Mouse (Mus musculus): Measurements from ENCODE around the gene Inpp4b. TPM values are rescaled to one million over a fixed set of nuclear protein-coding genes. Genes with fewer than 3 reads are reported as not detected.

Gene Inpp4b
- polyA plus RNA-seq, 1 experiment from 2014 or later: 20.7 TPM

- no peak for ATAC-seq
- no peaks in the 10 kb centered on the region for H3K9me3 ChIP-seq (ENCODE audit: low read length)
These were observed 472.4 kb downstream of the Inpp4b start for GRCm38 (mm10) chr8:81814742-81815141.

DNA sequence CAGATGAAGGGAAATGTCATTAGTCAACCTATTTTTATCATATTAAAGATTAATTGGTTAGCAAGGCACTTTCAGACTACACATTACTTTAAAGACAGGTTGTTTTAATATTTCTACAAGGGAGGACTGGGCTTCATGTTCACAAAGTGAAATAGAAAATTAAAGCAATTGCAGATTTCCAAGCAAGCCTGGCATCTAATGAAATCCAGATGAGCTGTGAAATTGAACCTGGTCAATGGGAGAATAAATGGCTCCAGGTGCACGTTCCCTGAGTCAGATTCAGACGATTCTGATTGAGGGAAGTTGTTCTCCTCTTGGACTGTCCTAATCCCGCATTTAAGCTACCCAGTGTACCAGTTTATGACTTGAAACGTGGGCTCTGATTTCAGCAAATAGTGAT lies 473.2 kb downstream of the Inpp4b start:
- H3K4me2 ChIP-seq (replicated peaks; ENCODE audit: low read depth, low read length): no peak overlapping the region
- H3K4me3 ChIP-seq (ENCODE audit: low read depth, low read length): no peak overlapping the region
- H3K36me3 ChIP-seq (ENCODE audit: insufficient read depth, low read length): no peaks in the 10 kb centered on the region
- H3K9ac ChIP-seq (replicated peaks; ENCODE audit: low read depth): no peak overlapping the region
- H3K27me3 ChIP-seq (replicated peaks; ENCODE audit: insufficient read depth, low read length): no peaks in the 10 kb centered on the region
- WGBS: 77% methylated on average over 4 of the region's 4 CpGs
- no peak overlapping the region for H3K27ac ChIP-seq (ENCODE audit: low read length)
- no peaks in the 10 kb centered on the region; the same call in 1 of the 2 replicates for H3K4me1 ChIP-seq (ENCODE audit: insufficient read depth, low read depth, low read length)
- DNase-seq (ENCODE audit: low spot score): no peak
- TF ChIP-seq EP300 (IDR thresholded peaks at IDR 0.05) (no peak), CTCF (IDR thresholded peaks at IDR 0.05) (no peak)
- no peaks in the 10 kb centered on the region for H3K9me3 ChIP-seq (ENCODE audit: low read length)
- no peak for ATAC-seq

More at GRCm38 (mm10) chr8:81814742-81815141, 472.4 kb downstream of the Inpp4b start:
- H3K27ac ChIP-seq (ENCODE audit: low read length): no peak overlapping the region
- H3K4me2 ChIP-seq (replicated peaks; ENCODE audit: low read depth, low read length): no peak overlapping the region
- no peak for DNase-seq (ENCODE audit: low spot score)
- no peak overlapping the region for H3K9ac ChIP-seq (replicated peaks; ENCODE audit: low read depth)
- no peaks in the 10 kb centered on the region for H3K36me3 ChIP-seq (ENCODE audit: insufficient read depth, low read length)
- no peak overlapping the region for H3K4me3 ChIP-seq (ENCODE audit: low read depth, low read length)
- 53% methylated on average over 3 of the region's 3 CpGs for WGBS
- H3K27me3 ChIP-seq (replicated peaks; ENCODE audit: insufficient read depth, low read length): no peaks in the 10 kb centered on the region
- TF ChIP-seq EP300 (IDR thresholded peaks at IDR 0.05): no peak
- TF ChIP-seq CTCF (IDR thresholded peaks at IDR 0.05): no peak
- no peaks in the 10 kb centered on the region; the same call in 1 of the 2 replicates for H3K4me1 ChIP-seq (ENCODE audit: insufficient read depth, low read depth, low read length)

DNA sequence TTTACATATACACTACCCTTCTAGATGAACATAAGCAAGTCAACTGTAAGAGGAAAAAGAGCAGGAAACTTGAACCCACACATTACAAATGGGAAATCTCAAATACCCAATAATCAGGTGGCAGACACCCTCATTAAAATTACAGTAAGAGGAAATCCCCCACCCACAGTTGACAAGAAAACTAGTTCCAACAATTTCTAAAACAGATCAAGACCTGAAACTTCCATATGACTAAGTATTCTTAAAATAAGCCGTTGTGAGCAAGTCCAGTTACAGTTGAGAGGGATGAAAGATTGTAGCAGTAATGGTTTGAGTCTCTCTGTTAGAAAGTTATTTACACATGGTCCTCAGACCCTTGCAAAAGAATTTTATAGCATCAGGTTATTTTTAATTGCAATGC lies 480.8 kb downstream of the Inpp4b start:
- no peak for TF ChIP-seq CTCF (IDR thresholded peaks at IDR 0.05)
- no peak for TF ChIP-seq EP300 (IDR thresholded peaks at IDR 0.05)
- DNase-seq (ENCODE audit: low spot score) (no peak), ATAC-seq (no peak)
- H3K4me3 ChIP-seq (ENCODE audit: low read depth, low read length): no peak overlapping the region
- no peaks in the 10 kb centered on the region for H3K4me1 ChIP-seq (ENCODE audit: insufficient read depth, low read depth, low read length)
- H3K4me2 ChIP-seq (replicated peaks; ENCODE audit: low read depth, low read length): no peak overlapping the region
- H3K36me3 ChIP-seq (ENCODE audit: insufficient read depth, low read length): no peaks in the 10 kb centered on the region
- no peak overlapping the region for H3K9ac ChIP-seq (replicated peaks; ENCODE audit: low read depth)
- H3K27me3 ChIP-seq (replicated peaks; ENCODE audit: insufficient read depth, low read length): no peaks in the 10 kb centered on the region
- H3K27ac ChIP-seq (ENCODE audit: low read length): no peak overlapping the region
- H3K9me3 ChIP-seq (ENCODE audit: low read length): no peaks in the 10 kb centered on the region
- WGBS: 83% methylated on average over 1 of the region's 1 CpGs

DNA sequence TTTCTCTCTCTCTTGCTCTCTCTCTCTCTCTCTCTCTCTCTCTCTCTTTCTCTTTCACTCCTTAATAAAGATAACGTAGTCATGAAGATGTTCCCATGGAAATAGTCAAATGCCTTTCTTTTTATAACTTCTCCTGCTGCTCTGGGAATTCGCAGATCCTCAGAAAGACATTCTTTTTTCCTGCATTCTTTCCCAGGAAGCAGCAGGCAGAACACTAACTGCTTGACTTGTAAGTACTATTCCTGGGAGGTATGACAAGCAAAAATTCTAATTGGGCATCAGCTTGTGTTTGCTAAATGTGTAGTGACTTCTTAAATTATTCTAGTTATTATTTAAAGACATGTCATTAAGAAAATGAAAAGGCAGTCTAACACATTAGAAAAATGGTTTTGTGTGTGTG lies 482.6 kb downstream of the Inpp4b start:
- H3K27me3 ChIP-seq (replicated peaks; ENCODE audit: insufficient read depth, low read length): no peaks in the 10 kb centered on the region
- no peak overlapping the region for H3K9ac ChIP-seq (replicated peaks; ENCODE audit: low read depth)
- H3K36me3 ChIP-seq (ENCODE audit: insufficient read depth, low read length): no peaks in the 10 kb centered on the region
- no peaks in the 10 kb centered on the region for H3K9me3 ChIP-seq (ENCODE audit: low read length)
- H3K27ac ChIP-seq (ENCODE audit: low read length): no peak overlapping the region
- H3K4me1 ChIP-seq (ENCODE audit: insufficient read depth, low read depth, low read length): no peaks in the 10 kb centered on the region
- ATAC-seq (no peak), DNase-seq (ENCODE audit: low spot score) (no peak)
- no peak for TF ChIP-seq EP300 (IDR thresholded peaks at IDR 0.05)
- TF ChIP-seq CTCF (IDR thresholded peaks at IDR 0.05): no peak
- WGBS: 40% methylated on average over 2 of the region's 2 CpGs
- H3K4me2 ChIP-seq (replicated peaks; ENCODE audit: low read depth, low read length): no peak overlapping the region
- H3K4me3 ChIP-seq (ENCODE audit: low read depth, low read length): no peak overlapping the region

DNA sequence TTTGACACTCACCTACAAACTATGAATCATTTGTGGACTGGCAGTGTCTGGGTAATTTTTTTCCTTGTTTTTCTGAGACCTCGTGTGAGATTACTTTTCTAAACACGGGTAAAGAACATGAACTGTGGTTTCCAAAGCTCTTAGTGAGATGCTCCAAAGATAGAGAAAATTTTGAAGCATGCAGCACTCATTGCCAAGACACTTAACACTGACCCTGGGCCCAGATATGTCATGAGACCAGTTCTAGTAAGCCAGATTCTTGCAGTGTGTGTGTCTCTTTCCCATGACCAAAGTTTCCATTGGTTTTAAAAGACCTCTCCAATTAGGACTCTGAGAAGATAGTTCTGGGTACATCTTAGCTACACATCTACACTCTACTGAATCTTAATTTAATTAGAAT lies 484.1 kb downstream of the Inpp4b start:
- no peak for TF ChIP-seq EP300 (IDR thresholded peaks at IDR 0.05)
- TF ChIP-seq CTCF (IDR thresholded peaks at IDR 0.05): no peak
- no peaks in the 10 kb centered on the region for H3K4me1 ChIP-seq (ENCODE audit: insufficient read depth, low read depth, low read length)
- 26% methylated on average over 2 of the region's 2 CpGs for WGBS
- no peaks in the 10 kb centered on the region for H3K9me3 ChIP-seq (ENCODE audit: low read length)
- no peaks in the 10 kb centered on the region for H3K36me3 ChIP-seq (ENCODE audit: insufficient read depth, low read length)
- no peak overlapping the region for H3K4me2 ChIP-seq (replicated peaks; ENCODE audit: low read depth, low read length)
- H3K27ac ChIP-seq (ENCODE audit: low read length): no peak overlapping the region
- ATAC-seq: no peak
- H3K9ac ChIP-seq (replicated peaks; ENCODE audit: low read depth): no peak overlapping the region
- H3K27me3 ChIP-seq (replicated peaks; ENCODE audit: insufficient read depth, low read length): no peaks in the 10 kb centered on the region
- no peak overlapping the region for H3K4me3 ChIP-seq (ENCODE audit: low read depth, low read length)
- DNase-seq (ENCODE audit: low spot score): no peak

GRCm38 (mm10) chr8:81827306-81827913 lies 485.1 kb downstream of the Inpp4b start:
- 73% methylated on average over 2 of the region's 2 CpGs for WGBS
- TF ChIP-seq EP300 (IDR thresholded peaks at IDR 0.05) (no peak), CTCF (IDR thresholded peaks at IDR 0.05) (no peak)
- Histone ChIP-seq H3K9me3 (ENCODE audit: low read length) (no peaks in the 10 kb centered on the region), H3K4me1 (ENCODE audit: insufficient read depth, low read depth, low read length) (no peaks in the 10 kb centered on the region), H3K36me3 (ENCODE audit: insufficient read depth, low read length) (no peaks in the 10 kb centered on the region), H3K4me3 (ENCODE audit: low read depth, low read length) (no peak overlapping the region), H3K9ac (replicated peaks; ENCODE audit: low read depth) (no peak overlapping the region), H3K27ac (ENCODE audit: low read length) (no peak overlapping the region), H3K27me3 (replicated peaks; ENCODE audit: insufficient read depth, low read length) (no peaks in the 10 kb centered on the region), H3K4me2 (replicated peaks; ENCODE audit: low read depth, low read length) (no peak overlapping the region)
- ATAC-seq (no peak), DNase-seq (ENCODE audit: low spot score) (no peak)

DNA sequence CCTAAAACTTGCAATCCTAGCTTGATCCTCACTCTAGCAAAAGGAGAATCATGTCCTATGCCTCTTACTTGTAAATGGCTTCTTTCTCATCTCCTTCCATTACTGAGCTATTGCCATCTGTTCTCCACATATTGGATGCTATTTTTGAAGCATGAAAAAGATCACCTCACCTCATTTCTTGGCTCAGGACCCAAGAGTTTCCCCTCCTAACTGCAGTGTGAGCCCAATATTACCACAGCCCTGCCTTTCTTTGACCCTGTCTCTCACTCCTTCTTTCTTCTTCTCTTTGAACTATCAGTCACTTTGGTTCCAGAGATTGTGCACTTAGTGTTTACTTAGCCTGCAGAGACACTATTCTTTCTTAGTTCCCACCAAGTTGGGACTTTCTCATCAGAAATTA lies 489.1 kb downstream of the Inpp4b start:
- no peak for TF ChIP-seq CTCF (IDR thresholded peaks at IDR 0.05)
- no peak for TF ChIP-seq EP300 (IDR thresholded peaks at IDR 0.05)
- no peaks in the 10 kb centered on the region for H3K4me1 ChIP-seq (ENCODE audit: insufficient read depth, low read depth, low read length)
- ATAC-seq (no peak), DNase-seq (ENCODE audit: low spot score) (no peak)
- H3K9me3 ChIP-seq (ENCODE audit: low read length): no peaks in the 10 kb centered on the region
- H3K36me3 ChIP-seq (ENCODE audit: insufficient read depth, low read length): no peaks in the 10 kb centered on the region
- H3K4me2 ChIP-seq (replicated peaks; ENCODE audit: low read depth, low read length): no peak overlapping the region
- no peak overlapping the region for H3K4me3 ChIP-seq (ENCODE audit: low read depth, low read length)
- H3K27ac ChIP-seq (ENCODE audit: low read length): no peak overlapping the region
- no peak overlapping the region for H3K9ac ChIP-seq (replicated peaks; ENCODE audit: low read depth)
- no peaks in the 10 kb centered on the region for H3K27me3 ChIP-seq (replicated peaks; ENCODE audit: insufficient read depth, low read length)

All from lung, postnatal 0 days (tissue).